Mouse (Mus musculus): ENCODE measurements around the gene Rnaseh1.

Rnaseh1 gene

GRCm38 (mm10) chr12:28649141-28650110 lies at the start of gene Rnaseh1:
Gene Rnaseh1, plus strand, starts transcription at chr12:28649602.
- DNase-seq, result peak; percentile 83 to 88

- DNase-seq, result no peak
These were observed 47.1 kb upstream of the Rnaseh1 start for GRCm38 (mm10) chr12:28602259-28602658.

- no peak for DNase-seq
These were observed 45.9 kb upstream of the Rnaseh1 start for GRCm38 (mm10) chr12:28603494-28603893.

- DNase-seq, result no peak
These were observed 41.7 kb upstream of the Rnaseh1 start for GRCm38 (mm10) chr12:28607546-28608305.

GRCm38 (mm10) chr12:28612391-28612790 lies 37.0 kb upstream of the Rnaseh1 start:
- no peak for DNase-seq

- no peak for DNase-seq
These were observed 35.0 kb upstream of the Rnaseh1 start for GRCm38 (mm10) chr12:28614401-28614800.

- no peak for DNase-seq
These were observed 32.1 kb upstream of the Rnaseh1 start for GRCm38 (mm10) chr12:28617297-28617696.

- no peak for DNase-seq
These were observed 27.8 kb upstream of the Rnaseh1 start for GRCm38 (mm10) chr12:28621451-28622166.

GRCm38 (mm10) chr12:28622167-28622532 lies 27.3 kb upstream of the Rnaseh1 start:
- DNase-seq, result no peak

GRCm38 (mm10) chr12:28622641-28623040 lies 26.8 kb upstream of the Rnaseh1 start:
- no peak for DNase-seq

GRCm38 (mm10) chr12:28623195-28623594 lies 26.2 kb upstream of the Rnaseh1 start, which contains the start of gene Colec11:
Gene Colec11, minus strand, starts transcription at chr12:28623377.
- DNase-seq, result no peak

- DNase-seq, result no peak
These were observed 25.2 kb upstream of the Rnaseh1 start for GRCm38 (mm10) chr12:28624251-28624650.

- no peak for DNase-seq
These were observed 24.0 kb upstream of the Rnaseh1 start for GRCm38 (mm10) chr12:28625407-28625806.

- DNase-seq, result no peak
These were observed 22.3 kb upstream of the Rnaseh1 start for GRCm38 (mm10) chr12:28627092-28627491.

GRCm38 (mm10) chr12:28628436-28628835 lies 21.0 kb upstream of the Rnaseh1 start:
- DNase-seq, result no peak

GRCm38 (mm10) chr12:28635058-28635534 lies 14.3 kb upstream of the Rnaseh1 start:
- no peak for DNase-seq

GRCm38 (mm10) chr12:28635535-28636476 lies 13.6 kb upstream of the Rnaseh1 start, which contains the start of gene Rps7:
Gene Rps7, minus strand, starts transcription at chr12:28635953.
- DNase-seq, result peak; percentile 93 to 95

- no peak for DNase-seq
These were observed 12.9 kb upstream of the Rnaseh1 start for GRCm38 (mm10) chr12:28636543-28636942.

- DNase-seq, result no peak
These were observed 10.6 kb upstream of the Rnaseh1 start for GRCm38 (mm10) chr12:28638778-28639177.

GRCm38 (mm10) chr12:28662628-28663027 lies 13.2 kb downstream of the Rnaseh1 start:
- no peak for DNase-seq

- DNase-seq, result no peak
These were observed 17.3 kb downstream of the Rnaseh1 start for GRCm38 (mm10) chr12:28666734-28667133.

GRCm38 (mm10) chr12:28667287-28667686 lies 17.9 kb downstream of the Rnaseh1 start:
- no peak for DNase-seq
